Mouse (Mus musculus) embryo, embryonic 10 days (tissue): ENCODE measurements around the gene Bcl2l13.

ENCODE experiments used
- DNase-seq: peaks from one replicate; pipeline ENCODE4 v3.0.0-alpha.2; 2015; ENCODE audit warnings: low spot score

The Bcl2l13 gene

DNA sequence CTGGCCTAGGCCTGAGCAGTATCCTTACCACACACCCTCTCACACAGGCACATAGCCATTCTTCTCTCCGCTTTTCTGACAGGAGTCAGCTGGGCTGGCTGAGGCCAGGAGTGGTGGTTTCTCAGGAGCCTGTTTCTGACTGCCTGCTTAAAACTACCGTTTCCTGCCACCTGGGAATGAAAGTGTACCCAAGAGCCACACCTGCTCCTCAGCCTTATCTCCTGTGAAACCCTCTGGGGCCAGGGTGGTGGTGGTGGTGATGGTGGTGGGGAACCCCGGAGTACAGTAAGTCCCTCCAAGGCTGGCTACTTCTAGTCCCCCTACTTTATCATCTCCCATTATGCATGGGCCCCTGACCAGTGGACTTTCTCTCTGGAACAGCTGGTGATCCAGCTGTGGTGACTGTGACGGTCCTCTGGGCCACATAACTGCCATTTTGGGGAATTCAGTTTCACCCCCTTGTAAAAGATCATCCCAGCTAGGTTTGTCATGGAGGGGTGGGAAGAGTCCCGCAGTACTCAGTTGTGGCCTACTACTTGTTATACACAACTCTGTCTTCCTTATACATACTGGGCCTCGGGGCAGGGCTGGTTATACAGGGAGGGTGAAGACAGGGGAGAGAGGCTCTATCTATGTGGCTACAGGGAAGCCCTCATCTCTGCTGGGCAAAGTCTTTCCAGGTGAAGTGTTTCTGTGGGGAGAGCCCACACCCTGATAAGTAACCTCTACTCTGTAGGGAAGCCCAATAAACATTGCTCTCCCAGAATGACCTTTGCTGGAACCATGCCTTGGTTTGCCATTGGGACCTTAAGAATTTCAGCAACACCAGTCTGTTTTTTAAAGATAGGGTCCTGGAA, 94.7 kb downstream of the Bcl2l13 start:
- no peak for DNase-seq

DNA sequence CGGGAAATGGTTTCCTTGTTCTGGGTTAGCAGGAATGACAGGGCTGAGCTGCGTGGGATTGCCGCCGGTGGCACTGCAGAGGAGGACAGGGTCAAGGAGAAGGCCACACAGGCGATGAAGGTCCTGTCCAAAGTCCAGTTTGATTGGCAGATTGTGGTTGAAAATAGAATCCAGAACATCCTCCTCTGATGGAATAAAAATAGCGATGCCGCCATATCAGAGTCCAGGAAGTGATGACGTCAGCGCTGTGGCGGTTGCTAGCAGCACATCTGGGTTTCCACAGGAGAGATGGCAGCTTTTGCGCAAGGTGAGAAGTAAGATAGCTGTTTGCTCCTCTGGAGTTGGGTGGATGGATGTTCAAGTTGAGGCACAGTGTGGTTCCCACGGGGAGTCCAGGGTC, 96.6 kb downstream of the Bcl2l13 start:
- no peak for DNase-seq

DNA sequence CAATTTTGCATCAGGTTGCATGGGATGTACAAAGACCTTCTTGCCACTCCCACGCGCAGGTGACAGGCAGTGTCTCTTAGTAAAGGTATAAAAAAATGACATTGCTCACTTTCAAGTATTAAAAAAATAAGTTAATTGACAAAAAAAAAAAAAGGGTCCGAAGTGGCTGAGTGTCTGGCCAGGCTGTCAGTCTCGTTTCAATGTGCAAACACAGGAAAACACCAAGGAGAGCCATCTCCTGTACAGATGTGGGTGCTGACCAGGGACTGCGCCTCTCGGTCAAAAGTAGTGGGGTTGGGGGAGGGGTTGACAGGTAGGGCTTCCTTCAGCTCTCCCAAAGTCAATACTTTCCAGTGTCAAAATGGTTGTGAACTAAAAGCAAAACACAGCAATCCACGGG, 97.7 kb downstream of the Bcl2l13 start:
- no peak for DNase-seq

DNA sequence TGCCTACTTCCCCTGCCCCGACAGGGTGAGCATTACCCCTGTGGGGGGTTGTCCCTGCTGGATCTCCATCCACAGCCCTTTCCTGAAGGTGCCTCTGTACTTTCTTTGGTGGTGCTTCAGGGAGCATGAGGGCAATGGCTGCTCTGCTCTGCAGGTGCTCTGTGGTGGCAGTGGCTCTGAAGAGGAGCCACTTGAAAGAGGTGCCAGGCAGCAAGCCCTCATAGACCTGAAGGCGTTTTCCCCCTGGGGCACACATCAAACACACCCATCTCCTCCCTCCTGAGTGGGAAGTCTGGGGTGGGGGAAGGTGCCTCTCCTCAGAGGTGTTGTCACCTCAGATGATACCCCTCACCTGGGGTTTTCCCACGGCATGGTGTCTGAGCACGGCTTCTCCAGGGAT, 98.2 kb downstream of the Bcl2l13 start:
- no peak for DNase-seq

DNA sequence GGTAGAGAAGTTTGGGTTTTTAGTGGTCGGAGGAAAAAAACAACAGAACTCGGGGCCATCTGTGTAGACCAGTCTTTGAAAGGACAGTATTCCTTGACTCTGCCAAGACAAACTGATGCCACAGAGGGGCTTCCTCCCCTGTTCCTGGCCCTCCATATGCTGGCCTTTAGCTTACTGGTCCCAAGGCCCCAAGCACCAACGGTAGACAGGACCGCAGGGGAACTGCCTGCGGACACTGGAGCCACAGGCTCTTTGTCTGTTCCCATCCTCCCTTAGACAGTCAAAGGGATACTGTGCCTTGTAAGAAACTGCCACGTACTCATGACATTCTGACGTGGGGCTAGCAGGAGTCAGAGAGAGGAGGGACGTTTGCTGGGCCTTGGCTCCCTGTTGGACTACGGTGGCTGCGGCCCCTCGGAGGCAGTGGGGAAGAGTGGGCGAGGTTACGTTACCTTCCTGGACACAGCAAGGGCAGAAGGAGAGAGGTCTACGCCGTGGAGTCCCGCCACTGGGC, 101.1 kb downstream of the Bcl2l13 start:
- no peak for DNase-seq

DNA sequence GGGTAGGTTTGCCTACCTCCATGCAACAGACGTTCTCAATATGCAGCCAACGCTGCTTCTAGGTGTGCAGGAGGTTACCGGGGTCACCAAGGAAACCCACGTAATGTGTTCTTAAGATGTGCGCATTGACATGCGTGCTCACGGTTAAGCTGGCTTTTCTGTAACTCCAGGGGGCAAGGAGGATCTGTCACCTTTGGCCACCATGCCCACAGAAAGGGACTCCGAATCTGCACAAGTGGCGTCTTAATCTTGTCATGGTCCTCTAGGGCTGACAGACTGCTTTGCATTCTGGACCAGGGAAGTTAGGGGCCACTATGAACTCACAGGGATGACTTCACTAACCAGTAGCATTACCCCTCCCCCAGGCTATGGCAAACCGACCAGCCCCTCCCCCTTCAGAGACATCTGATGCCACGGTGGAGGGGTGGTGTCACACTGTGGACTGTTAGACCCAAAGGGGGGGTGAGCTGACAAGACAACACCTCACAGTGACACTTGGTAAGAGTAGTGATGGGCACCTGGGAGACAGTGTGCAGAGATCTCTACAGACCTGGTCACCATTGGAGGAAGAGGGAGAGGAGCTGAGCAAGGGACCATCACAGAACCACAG, 102.1 kb downstream of the Bcl2l13 start:
- DNase-seq = no peak

DNA sequence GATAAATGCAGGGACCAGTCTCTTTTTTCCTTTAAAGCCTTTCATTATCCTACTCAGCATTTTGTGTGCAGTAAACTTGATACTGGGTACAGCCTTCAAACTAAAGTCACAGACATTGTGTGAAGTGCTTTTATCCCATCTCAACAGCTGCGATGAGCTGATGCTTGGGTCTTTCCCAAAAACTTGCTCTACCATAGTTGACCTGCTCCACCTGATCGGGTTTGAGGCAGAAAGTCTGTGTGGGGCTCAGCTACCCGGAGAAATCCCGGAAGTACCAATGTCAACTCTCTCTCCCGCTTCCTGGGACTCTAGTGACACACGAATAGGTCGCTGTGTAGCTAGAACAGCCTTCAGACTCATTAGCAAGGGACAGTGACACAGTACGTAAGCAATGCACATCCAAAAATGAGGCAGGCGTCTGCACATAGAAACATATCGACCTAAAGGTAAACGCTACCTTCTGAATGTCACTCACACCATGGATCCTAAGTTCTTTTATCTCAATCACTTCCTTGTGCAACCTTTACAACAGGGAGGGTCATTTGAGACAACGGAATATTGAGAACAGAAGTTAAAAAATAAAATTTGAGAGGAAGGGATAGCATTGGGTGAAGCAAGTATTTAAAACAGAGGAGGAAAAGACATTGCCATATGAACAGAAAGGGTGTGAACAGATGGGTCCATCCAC, 102.9 kb downstream of the Bcl2l13 start:
- DNase-seq = no peak

DNA sequence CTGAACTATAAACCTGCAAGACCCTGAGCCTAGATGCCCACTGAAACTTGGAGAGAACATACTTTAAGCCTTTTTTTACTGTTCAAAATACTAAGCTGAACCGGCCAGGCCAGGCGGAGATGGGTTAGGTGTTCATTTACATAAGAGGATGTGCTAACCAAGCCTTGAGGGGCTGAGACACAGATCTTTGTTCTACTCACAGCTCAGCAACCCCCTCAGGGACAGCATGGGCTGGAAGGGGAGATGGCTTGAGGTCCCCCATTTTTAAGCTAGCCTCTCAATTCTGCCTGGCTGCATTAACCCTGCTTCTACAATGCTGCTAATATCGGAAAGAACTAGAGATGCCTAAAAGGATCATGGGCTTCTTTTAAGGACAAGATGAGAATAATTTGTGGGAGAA, 103.8 kb downstream of the Bcl2l13 start:
- no peak for DNase-seq

DNA sequence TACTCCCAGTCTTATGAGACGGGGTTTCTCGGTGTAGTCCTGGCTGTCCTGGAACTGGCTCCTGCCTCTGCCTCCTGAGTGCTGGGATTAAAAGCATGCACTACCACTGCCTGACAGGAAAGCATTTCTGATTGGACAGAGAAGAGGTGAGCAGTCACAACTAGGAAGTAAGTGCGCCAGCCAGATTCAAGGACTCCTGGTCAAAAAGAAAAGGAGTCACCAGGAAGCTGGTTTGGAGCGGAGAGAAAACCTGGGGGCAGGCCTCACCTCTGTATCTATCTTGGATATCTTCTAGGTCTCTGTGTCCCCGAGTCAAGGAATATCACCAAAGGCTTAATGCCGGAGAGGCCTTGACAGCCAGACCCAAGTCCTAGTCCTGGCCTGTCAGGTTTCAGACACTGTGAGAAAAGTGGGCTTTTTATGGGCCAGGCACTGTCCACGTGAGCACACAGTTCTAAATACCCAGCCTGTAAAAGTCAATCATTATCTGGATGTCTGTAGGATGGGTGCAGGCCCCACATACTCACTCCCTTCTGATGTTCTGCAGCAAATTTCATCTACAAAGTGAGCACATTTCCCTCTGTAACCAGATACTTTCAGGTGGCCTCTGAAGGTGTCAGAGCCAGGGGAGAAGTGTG, 104.6 kb downstream of the Bcl2l13 start:
- DNase-seq = no peak

DNA sequence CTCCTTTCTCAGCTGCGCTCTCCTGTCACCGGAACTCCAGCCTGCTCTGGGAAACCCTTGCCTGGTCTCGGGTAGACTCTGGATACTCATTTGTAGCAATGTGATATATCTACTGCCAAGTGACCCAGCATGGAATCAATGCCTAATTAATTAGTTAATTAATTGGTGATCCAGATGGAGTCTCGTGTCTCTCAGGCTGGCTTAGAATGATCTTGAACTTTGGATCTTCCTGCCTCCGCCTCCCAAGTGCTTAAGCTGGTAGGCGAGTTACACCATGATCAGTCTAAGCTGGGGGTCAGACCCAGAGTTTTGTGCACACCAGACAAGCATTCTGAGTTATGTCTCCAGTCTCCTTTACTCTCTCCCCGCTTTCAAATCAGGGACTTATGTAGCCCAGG, 105.1 kb downstream of the Bcl2l13 start:
- no peak for DNase-seq

DNA sequence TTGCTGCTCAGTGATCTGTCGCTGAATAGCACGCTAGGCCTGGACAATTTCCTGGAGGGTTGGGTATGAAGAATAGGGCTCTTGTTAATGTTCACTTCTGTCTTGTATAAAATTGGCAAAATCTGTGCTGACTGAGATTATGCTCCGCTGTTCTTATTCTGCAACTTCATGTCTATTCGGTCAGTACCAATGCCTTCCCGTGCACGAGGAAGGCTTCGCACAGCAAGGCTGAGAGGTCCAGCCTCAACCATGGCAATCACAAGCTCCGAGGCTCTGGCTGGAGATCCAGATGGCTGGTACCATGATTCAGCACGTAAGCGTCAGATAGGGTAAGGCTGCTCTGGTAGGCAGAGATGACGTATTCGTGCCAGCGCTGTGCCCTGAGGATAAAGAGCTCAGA, 105.6 kb downstream of the Bcl2l13 start:
- DNase-seq = no peak
